Mouse (Mus musculus): ENCODE measurements around the gene Vmn1r77. TPM values are rescaled to one million over a fixed set of nuclear protein-coding genes. Genes with fewer than 3 reads are reported as not detected.
"Not testable (repeated sequence)": the region's sequence is repeated elsewhere in the genome, so short reads cannot be mapped to it uniquely, and the experiment has no call there.

The Vmn1r77 gene
- not detected in 2 replicates for polyA plus RNA-seq (2015; fragmentation: Nextera tagmentation; extraction: Ambion mirVana)

DNA sequence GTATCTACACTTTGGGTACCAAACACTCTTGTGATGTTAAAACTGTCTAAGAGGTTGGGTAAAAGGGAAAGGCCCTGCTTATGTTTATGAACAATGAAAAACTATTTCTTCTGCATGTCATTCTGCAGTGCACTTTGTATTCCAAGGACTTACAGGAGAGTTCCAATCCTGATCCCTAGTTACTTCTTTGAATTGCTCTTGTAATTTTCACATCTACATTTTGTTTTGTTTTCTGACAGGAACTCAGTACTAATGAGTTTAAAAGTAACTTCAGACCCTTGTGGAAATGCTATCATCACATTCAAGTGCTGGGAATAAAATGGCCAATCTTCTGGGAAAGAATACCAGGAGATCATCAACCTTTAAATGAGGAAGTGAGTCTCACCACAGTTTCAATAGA lies at the start of gene Vmn1r77:
Gene Vmn1r77, plus strand, starts transcription at position 301 of the 400 bp plus-strand sequence.
- H3K27me3 ChIP-seq (replicated peaks); H3K36me3 ChIP-seq; H3K4me3 ChIP-seq (replicated peaks); H3K4me2 ChIP-seq (replicated peaks); H3K4me1 ChIP-seq (replicated peaks); H3K9ac ChIP-seq; H3K27ac ChIP-seq; H3K9me3 ChIP-seq; ATAC-seq: not testable (repeated sequence)

DNA sequence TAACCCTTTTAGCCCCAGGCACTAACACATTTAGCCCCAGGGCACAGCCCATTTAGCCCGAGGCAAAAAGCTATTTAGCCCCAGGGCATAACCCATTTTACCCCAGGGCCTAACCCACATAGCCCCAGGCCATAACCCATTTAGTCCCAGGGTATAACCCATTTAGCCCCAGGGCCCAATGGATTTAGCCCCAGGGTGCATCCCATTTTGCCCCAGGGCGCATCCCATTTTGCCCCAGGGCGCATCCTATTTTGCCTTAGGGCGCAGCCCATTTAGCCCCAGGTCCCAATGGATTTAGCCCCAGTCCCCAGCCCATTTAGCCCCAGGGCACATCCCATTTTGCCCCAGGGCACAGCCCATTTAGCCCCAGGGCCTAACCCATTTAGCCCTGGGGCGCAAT lies 25.1 kb upstream of the Vmn1r77 start:
- WGBS: 96% methylated on average over 5 of the region's 5 CpGs
- H3K4me1 ChIP-seq (replicated peaks); H3K9ac ChIP-seq; ATAC-seq; H3K36me3 ChIP-seq; H3K27me3 ChIP-seq (replicated peaks); H3K27ac ChIP-seq; H3K4me3 ChIP-seq (replicated peaks); H3K4me2 ChIP-seq (replicated peaks): not testable (repeated sequence)
- H3K9me3 ChIP-seq: peaks cover 35% of the 10 kb centered on the region

DNA sequence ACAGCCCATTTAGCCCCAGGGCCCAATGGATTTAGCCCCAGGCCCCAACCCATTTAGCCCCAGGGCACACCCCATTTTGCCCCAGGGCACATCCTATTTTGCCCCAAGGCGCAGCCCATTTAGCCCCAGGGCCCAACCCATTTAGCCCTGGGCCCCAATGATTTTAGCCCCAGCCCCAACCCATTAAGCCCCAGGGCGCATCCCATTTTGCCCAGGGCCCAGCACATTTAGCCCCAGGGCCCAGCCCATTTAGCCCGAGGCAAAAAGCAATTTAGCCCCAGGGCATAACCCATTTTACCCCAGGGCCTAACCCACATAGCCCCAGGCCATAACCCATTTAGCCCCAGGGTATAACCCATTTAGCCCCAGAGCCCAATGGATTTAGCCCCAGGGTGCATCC lies 24.2 kb upstream of the Vmn1r77 start:
- H3K27ac ChIP-seq; H3K4me3 ChIP-seq (replicated peaks); H3K4me2 ChIP-seq (replicated peaks); ATAC-seq; H3K36me3 ChIP-seq; H3K27me3 ChIP-seq (replicated peaks); H3K4me1 ChIP-seq (replicated peaks); H3K9ac ChIP-seq: not testable (repeated sequence)
- peaks cover 35% of the 10 kb centered on the region for H3K9me3 ChIP-seq
- 90% methylated on average over 3 of the region's 3 CpGs for WGBS

DNA sequence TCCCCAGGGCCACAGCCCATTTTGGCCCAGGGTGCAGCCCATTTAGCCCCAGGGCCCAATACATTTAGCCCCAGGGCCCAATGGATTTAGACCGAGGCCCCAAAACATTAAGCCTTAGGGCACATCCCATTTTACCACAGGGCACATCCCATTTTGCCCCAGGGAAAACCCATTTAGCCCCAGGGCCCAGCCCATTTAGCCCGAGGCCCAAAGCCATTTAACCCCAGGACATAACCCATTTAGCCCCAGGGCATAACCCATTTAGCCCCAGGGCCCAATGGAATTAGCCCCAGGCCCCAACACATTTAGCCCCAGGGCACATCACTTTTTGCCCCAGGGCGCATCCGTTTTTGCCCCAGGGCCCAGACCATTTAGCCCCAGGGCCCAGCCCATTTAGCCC lies 23.4 kb upstream of the Vmn1r77 start:
- H3K27ac ChIP-seq: no peak overlapping the region

DNA sequence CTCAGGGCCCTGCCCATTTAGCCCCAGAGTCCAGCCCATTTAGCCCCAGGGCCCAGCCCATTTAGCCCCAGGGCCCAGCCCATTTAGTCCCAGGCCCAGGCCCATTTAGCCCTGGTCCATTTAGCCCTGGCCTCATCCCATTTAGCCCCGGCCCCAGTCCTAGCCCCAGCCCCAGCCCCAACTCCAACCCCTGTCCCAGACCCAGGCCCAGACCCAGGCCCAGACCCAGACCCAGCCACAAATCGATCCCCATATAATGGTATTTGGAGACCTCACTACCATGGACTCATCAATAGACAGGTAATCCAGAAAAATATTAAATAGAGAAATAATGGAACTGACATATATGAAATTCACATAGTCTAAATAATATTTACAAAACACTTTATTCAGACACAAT lies 18.7 kb upstream of the Vmn1r77 start:
- ATAC-seq: not testable (repeated sequence)
- H3K9me3 ChIP-seq: peaks cover 22% of the 10 kb centered on the region
- 86% methylated on average over 2 of the region's 2 CpGs for WGBS

More for the DNA sequence above, 23.4 kb upstream of the Vmn1r77 start:
- 79% methylated on average over 4 of the region's 4 CpGs for WGBS
- Histone ChIP-seq H3K9me3 (peaks cover 35% of the 10 kb centered on the region), H3K9ac (no peak overlapping the region), H3K4me1 (replicated peaks) (no peaks in the 10 kb centered on the region), H3K4me3 (replicated peaks) (no peak overlapping the region), H3K27me3 (replicated peaks) (no peaks in the 10 kb centered on the region), H3K4me2 (replicated peaks) (no peak overlapping the region), H3K36me3 (no peaks in the 10 kb centered on the region)
- ATAC-seq: no peak

DNA sequence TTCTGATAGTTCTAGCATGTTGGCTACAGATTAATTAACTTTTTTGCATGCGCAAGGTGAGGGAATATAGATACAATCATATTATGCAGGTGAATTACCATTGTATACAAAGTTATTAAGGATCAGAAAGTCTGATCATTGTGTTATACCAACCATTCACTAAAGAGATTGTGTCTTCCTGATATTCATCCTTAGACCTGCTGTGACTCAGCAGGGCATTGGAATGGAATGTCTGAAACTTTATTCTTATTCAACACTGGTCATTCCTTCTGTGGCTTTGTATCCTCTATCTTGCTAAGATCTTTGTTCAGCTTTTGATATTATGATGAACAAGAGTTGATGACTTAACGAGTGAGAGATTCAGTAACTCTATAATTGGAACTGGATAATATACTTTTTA lies 4.1 kb downstream of the Vmn1r77 start:
- no peak overlapping the region for H3K27ac ChIP-seq
- no peak overlapping the region for H3K9ac ChIP-seq
- no peaks in the 10 kb centered on the region for H3K27me3 ChIP-seq (replicated peaks)
- H3K4me3 ChIP-seq (replicated peaks): no peak overlapping the region
- H3K4me2 ChIP-seq (replicated peaks): no peak overlapping the region
- ATAC-seq: no peak
- WGBS: 72% methylated on average over 2 of the region's 2 CpGs
- no peaks in the 10 kb centered on the region for H3K4me1 ChIP-seq (replicated peaks)
- H3K36me3 ChIP-seq: no peaks in the 10 kb centered on the region
- H3K9me3 ChIP-seq: no peaks in the 10 kb centered on the region

More for the DNA sequence above, 18.7 kb upstream of the Vmn1r77 start:
- H3K4me3 ChIP-seq (replicated peaks); H3K4me2 ChIP-seq (replicated peaks); H3K36me3 ChIP-seq; H3K27ac ChIP-seq; H3K27me3 ChIP-seq (replicated peaks); H3K4me1 ChIP-seq (replicated peaks); H3K9ac ChIP-seq: not testable (repeated sequence)

Other genes with a start within 250 kb of the Vmn1r77 start
- gene Vmn1r74, start 202.8 kb upstream of the Vmn1r77 start, polyA plus RNA-seq (2015; fragmentation: Nextera tagmentation; extraction: Ambion mirVana): not detected in 2 replicates
- not detected in 2 replicates for gene Vmn1r75, start 162.1 kb upstream of the Vmn1r77 start, polyA plus RNA-seq (2015; fragmentation: Nextera tagmentation; extraction: Ambion mirVana)
- not detected in 2 replicates for gene Vmn1r76, start 98.5 kb upstream of the Vmn1r77 start, polyA plus RNA-seq (2015; fragmentation: Nextera tagmentation; extraction: Ambion mirVana)
- not detected in 2 replicates for gene Vmn1r78, start 113.5 kb downstream of the Vmn1r77 start, polyA plus RNA-seq (2015; fragmentation: Nextera tagmentation; extraction: Ambion mirVana)
- gene Vmn1r79, start 134.5 kb downstream of the Vmn1r77 start, polyA plus RNA-seq (2015; fragmentation: Nextera tagmentation; extraction: Ambion mirVana): not detected in 2 replicates
- not detected in 2 replicates for gene Vmn1r80, start 152.5 kb downstream of the Vmn1r77 start, polyA plus RNA-seq (2015; fragmentation: Nextera tagmentation; extraction: Ambion mirVana)
- gene Vmn1r81, start 231.5 kb downstream of the Vmn1r77 start, polyA plus RNA-seq (2015; fragmentation: Nextera tagmentation; extraction: Ambion mirVana): not detected in 2 replicates

Data from intestine, embryonic 15.5 days (tissue).